Mouse (Mus musculus) left cerebral cortex, adult 2 months (tissue): ENCODE results near the gene Fbl. TPM values are rescaled to one million over a fixed set of nuclear protein-coding genes. Genes with fewer than 3 reads are reported as not detected.

Source experiments
- DNase-seq, 2 experiments: peaks; one replicate each; pipeline ENCODE4 v3.0.0; 2021 to 2022; ENCODE audit warnings: low spot score in 2 of 2, mixed read lengths in 1 of 2; ENCODE audit errors: extremely low spot score in 1 of 2
- H3K27ac ChIP-seq: fragments of 200-600 bp; 2 replicates; pipeline ENCODE4 v1.8.1; 2022
- H3K4me3 ChIP-seq: fragments of 200-600 bp; 2 replicates; pipeline ENCODE4 v1.8.1; 2022
- CTCF ChIP-seq: fragments of 200-600 bp; IDR thresholded peaks from 2 replicates; pipeline ENCODE4 v1.8.1; 2022; ENCODE audit warnings: antibody characterized with exemption, mild to moderate bottlenecking, moderate library complexity
- intact Hi-C: fragments of 180-260 bp; cut with DNase I; formaldehyde crosslinking; loops from one replicate; pipeline ENCODE4 v1.15.1; 2025
- total RNA-seq, 2 experiments: library from RNA; stranded (reverse); gene quantifications; 2 replicates each; pipeline ENCODE4 v1.2.3; 2021

The Fbl gene
- total RNA-seq, 2 experiments from 2014 or later: 50.0 to 52.1 TPM

GRCm38 (mm10) chr7:28168320-28169115 is 992 bp upstream of the Fbl start:
- peak overlapping the region; percentile 73 for H3K27ac ChIP-seq
- peak overlapping the region; percentile 79 for H3K4me3 ChIP-seq
- intact Hi-C loops: loop anchor here (1.0 kb wide), 2 partner anchors 11 to 118 kb away; partner anchors contain the start of genes Dyrk1b and Psmc4
- peak; percentile 77 for TF ChIP-seq CTCF
- peak; percentile 27 to 36 for DNase-seq

DNA sequence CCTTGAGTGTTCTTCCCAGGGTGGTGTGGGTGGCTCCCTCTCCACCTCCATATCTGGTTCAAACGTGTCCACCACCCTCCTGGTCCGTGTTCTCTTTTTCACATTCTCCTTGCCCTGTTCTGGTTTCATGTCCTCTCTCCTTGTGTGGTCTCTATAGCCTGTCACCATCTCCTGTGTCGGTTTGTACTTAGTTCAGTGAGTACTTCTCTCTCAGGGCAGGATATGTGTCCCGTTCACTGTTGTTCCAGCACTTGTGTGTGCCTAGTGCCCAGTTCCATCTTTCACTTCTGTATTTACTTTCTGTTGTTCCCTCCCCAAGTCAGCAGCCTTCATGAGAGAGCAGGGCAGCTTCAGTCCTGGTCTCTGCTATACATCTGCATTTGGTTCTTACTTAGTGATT is 5.8 kb downstream of the Fbl start:
- intact Hi-C loops: no loop called here
- no peak for TF ChIP-seq CTCF
- no peak for DNase-seq
- Histone ChIP-seq H3K4me3 (no peak overlapping the region), H3K27ac (0 out of 2 replicates have a peak overlapping the region, but pooled peaks have one; percentile 28)

DNA sequence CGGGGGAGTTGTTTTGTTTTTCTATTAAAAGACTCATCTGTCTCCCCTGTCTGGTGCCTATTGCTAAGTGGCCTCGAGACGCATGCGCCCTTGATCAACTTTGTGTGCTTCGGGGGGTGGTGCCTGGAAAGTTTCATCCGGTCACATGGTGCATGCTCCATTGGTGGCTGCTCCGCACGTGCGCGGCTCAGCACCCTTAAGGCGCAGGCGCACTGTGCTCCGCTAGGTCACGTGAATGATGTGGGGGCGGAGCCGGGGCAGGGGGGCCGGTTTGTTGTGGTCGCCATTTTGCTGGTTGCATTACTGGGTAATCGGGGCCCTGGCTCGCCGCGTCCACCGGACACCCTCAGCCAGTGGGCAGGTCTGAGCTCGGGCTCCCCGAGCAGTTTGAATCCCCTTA is 9.7 kb downstream of the Fbl start, which contains the start of gene Dyrk1b:
Dyrk1b (plus strand) TSS at position 242 of the 400 bp plus-strand sequence.
- Histone ChIP-seq H3K27ac (peak within 1 kb of the TSS; percentile 98), H3K4me3 (peak within 1 kb of the TSS; percentile 100)
- intact Hi-C loops: loop anchor here (1.0 kb wide), 1 partner anchor 10 kb away; the partner anchor contains the start of gene Fbl
- peak; percentile 97 for DNase-seq
- no peak for TF ChIP-seq CTCF

DNA sequence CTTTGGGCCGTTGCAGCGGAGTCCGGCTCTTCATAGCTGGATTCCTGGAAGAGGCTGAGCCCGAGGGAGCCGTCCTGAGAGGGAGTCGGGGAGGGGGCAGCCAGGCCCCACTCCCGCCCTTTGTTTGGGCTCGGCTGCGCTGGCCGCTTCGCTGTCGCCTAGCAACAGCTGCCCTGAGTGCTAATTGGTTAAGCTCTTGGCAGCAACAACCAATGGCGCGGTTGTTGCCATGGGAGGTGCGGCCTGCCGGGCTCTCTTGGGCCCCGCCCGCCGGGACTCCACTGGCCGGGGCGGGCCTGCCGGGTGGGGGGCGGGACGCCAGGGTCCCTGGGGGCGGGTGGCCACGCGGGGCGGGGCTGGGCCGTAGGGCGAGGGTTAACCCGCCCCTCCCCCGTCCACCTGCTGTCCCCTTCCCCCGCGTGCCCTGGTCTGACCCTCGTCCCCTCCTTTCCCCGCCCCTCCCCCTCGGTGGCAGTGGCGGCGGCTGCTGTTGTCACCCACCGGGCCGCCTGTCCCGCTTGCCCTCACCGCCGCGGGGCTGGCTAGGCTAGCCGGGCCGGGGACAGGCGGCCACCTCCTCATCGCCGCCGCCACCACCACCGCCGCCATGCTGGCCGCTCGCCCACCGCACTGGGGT is 10.3 kb downstream of the Fbl start:
- peak overlapping the region; percentile 100 for H3K4me3 ChIP-seq

DNA sequence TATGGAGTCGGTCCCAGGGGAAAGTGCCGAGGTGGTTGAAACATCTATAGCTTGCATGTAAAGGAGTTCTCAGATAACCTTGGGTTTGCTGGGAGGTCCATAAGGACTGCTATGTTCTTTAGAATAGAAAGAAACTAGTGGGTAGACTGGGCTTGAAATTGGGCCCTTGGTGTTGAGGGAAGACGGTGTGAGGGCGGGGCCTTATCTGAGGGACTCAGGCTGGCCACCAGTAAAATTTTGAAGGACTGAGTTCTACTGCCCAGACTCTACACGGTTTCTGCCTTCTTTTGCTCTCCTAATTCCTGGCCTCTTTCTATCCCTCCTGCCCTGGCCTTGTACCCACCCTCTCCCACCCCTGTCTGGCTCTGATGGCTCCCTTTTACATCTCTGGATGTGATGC is 11.4 kb downstream of the Fbl start:
- no peak for DNase-seq
- peak overlapping the region; percentile 100 for H3K4me3 ChIP-seq
- intact Hi-C loops: no loop called here
- H3K27ac ChIP-seq: peak overlapping the region; percentile 53; the same call in 1 of the 2 replicates
- TF ChIP-seq CTCF: no peak

More for the DNA sequence above, 10.3 kb downstream of the Fbl start:
- no peak for TF ChIP-seq CTCF
- peak; percentile 92 to 93 for DNase-seq
- peak overlapping the region; percentile 98 for H3K27ac ChIP-seq
- intact Hi-C loops: loop anchor here (1.0 kb wide), 1 partner anchor 11 kb away; the partner anchor contains the start of gene Fbl

GRCm38 (mm10) chr7:28181376-28181775 is 11.9 kb downstream of the Fbl start:
- no peak overlapping the region for H3K4me3 ChIP-seq
- intact Hi-C loops: no loop called here
- no peak for DNase-seq

GRCm38 (mm10) chr7:28182320-28182719 is 12.8 kb downstream of the Fbl start:
- Histone ChIP-seq H3K27ac (no peak overlapping the region), H3K4me3 (no peak overlapping the region)
- no peak for DNase-seq
- intact Hi-C loops: no loop called here
- no peak for TF ChIP-seq CTCF

More at GRCm38 (mm10) chr7:28181376-28181775, 11.9 kb downstream of the Fbl start:
- no peak for TF ChIP-seq CTCF
- H3K27ac ChIP-seq: no peak overlapping the region

DNA sequence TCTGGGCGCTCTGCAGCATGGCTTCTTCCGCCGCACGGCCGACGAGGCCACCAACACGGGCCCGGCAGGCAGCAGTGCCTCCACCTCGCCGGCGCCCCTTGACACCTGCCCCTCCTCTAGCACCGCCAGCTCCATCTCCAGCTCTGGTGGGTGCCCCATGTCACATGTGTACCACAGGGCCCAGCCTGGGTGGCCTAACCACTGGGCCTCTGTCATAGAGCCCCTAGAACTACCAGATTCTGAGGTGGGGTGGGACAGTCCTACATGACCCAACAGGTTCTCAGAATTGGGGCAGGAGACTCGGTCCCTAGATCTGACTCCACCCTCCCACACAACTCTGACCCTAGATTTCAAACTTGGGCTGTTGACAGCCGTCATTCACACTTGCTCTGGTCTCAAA is 16.4 kb downstream of the Fbl start:
- DNase-seq: no peak
- TF ChIP-seq CTCF: no peak
- Histone ChIP-seq H3K4me3 (no peak overlapping the region), H3K27ac (no peak overlapping the region)
- intact Hi-C loops: no loop called here

DNA sequence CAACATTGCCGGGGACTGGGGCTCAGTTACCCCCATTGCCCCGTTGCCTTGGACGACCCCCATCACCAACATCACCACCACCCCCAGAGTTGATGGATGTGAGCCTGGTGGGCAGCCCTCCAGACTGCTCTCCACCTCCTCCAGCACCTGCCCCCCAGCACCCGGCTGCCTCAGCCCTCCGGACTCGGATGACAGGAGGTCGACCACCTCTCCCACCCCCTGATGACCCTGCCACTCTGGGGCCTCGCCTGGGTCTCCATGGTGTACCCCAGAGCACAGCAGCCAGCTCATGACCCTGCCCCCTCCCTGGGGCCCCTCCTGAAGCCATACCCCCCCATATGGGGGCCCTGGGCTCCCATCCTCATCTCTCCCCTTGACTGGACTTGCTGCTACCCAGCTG is 17.1 kb downstream of the Fbl start:
- H3K27ac ChIP-seq: no peak overlapping the region
- DNase-seq: no peak
- intact Hi-C loops: no loop called here
- TF ChIP-seq CTCF: no peak
- H3K4me3 ChIP-seq: no peak overlapping the region

DNA sequence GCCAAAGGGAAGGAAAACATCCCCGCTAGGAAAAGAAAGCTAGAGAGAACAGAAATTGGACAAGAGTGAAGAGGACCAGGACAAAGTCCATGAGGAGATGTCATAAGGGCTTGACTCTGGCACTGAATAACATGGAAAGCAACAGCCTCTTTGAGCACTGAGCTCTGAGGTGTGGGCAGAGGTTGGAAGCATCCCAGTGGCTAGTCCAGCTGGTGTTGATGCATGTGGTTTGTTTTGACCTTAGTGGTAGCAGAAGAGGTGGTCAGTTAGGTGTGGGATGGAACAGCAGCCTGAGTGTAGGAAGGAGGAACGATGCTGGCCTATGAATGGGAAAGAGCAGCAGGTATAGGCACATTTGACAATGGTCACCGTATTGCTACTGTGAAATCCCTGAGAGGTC is 22.0 kb downstream of the Fbl start:
- no peak overlapping the region for H3K27ac ChIP-seq
- no peak for DNase-seq
- no peak for TF ChIP-seq CTCF
- intact Hi-C loops: no loop called here
- H3K4me3 ChIP-seq: no peak overlapping the region

GRCm38 (mm10) chr7:28191903-28192302 is 22.4 kb downstream of the Fbl start:
- no peak for DNase-seq
- no peak for TF ChIP-seq CTCF
- Histone ChIP-seq H3K27ac (no peak overlapping the region), H3K4me3 (no peak overlapping the region)
- intact Hi-C loops: no loop called here

DNA sequence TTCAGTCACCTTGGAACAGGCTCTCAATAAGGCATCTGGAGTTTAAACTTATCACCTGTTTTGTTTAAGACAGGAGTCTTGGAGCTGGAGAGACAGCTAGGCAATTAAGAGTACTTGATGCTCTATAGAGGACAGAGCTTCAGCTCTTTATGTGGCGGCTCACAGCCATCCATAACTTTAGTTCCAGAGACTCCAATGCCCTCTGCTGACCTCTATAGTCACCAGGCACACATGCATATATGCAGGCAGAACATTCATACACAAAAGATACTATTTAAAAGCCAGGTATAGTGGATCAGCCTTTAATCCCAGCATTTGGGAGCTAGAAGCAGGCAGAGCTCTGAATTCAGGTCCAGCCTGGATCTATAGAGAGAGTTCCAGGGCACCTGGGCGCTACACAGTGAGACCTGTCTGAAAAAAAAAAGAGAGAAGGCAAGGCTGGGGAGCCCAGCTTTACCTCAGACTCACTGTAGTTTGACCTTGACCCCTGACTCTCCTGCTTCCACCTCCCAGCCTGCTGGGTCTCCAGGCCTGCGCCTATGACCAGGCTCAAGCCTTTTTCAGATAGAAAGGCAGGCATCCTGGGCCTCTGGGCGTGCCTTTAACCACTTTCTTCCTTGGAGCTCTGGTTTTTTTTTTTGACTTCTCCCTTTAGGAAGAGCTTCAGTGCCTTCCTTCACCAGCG is 26.0 kb downstream of the Fbl start:
- intact Hi-C loops: no loop called here

More for the DNA sequence above, 26.0 kb downstream of the Fbl start:
- no peak for DNase-seq
- Histone ChIP-seq H3K4me3 (no peak overlapping the region), H3K27ac (no peak overlapping the region)
- TF ChIP-seq CTCF: no peak
